Mouse (Mus musculus) adrenal gland, postnatal 36 days (tissue): Measurements from ENCODE around the gene Dync2li1. TPM values are rescaled to one million over a fixed set of nuclear protein-coding genes. Genes with fewer than 3 reads are reported as not detected.

ENCODE experiments used
- DNase-seq, 2 experiments: peaks; one replicate each; pipeline ENCODE4 v3.0.0; 2021; ENCODE audit warnings: mixed read lengths in 1 of 2
- total RNA-seq, 2 experiments: library from RNA; stranded (reverse); gene quantifications; 2 replicates each; pipeline ENCODE4 v1.2.3; 2021

The Dync2li1 gene
- total RNA-seq, 2 experiments from 2014 or later, result 23.9 to 43.4 TPM

GRCm38 (mm10) chr17:84682734-84683717 is 56.7 kb downstream of the Dync2li1 start, which contains the start of gene Abcg5:
Gene Abcg5 (minus strand): TSS chr17:84683011.
- DNase-seq, result no peak

- DNase-seq, result no peak
These were observed 58.0 kb downstream of the Dync2li1 start for GRCm38 (mm10) chr17:84684284-84684683.

- no peak for DNase-seq
These were observed 59.0 kb downstream of the Dync2li1 start for GRCm38 (mm10) chr17:84685286-84685685.

GRCm38 (mm10) chr17:84687994-84688393 is 61.7 kb downstream of the Dync2li1 start:
- DNase-seq, result no peak

GRCm38 (mm10) chr17:84688834-84689233 is 62.5 kb downstream of the Dync2li1 start:
- peak; percentile 69 to 83 for DNase-seq

GRCm38 (mm10) chr17:84689316-84689715 is 63.0 kb downstream of the Dync2li1 start:
- peak in 1 of 2 experiments; percentile 18 for DNase-seq

GRCm38 (mm10) chr17:84690111-84690510 is 63.8 kb downstream of the Dync2li1 start:
- DNase-seq, result no peak

- DNase-seq, result peak in 1 of 2 experiments; percentile 16
These were observed 67.4 kb downstream of the Dync2li1 start for GRCm38 (mm10) chr17:84693741-84694140.

- DNase-seq, result no peak
These were observed 70.2 kb downstream of the Dync2li1 start for GRCm38 (mm10) chr17:84696537-84696936.

GRCm38 (mm10) chr17:84698727-84699126 is 72.4 kb downstream of the Dync2li1 start:
- peak; percentile 44 to 58 for DNase-seq

Other genes starting within 250 kb of the Dync2li1 start
- 10 to 100 TPM; 15.6 to 20.3 TPM for gene Thada, start 160.3 kb upstream of the Dync2li1 start, total RNA-seq
- gene Plekhh2, start 114.6 kb upstream of the Dync2li1 start, total RNA-seq, result 1 to 10 TPM; 4.6 to 5.2 TPM
- gene Abcg8, start 49.8 kb downstream of the Dync2li1 start, total RNA-seq, result not detected
- not detected for gene Abcg5, start 56.5 kb downstream of the Dync2li1 start, total RNA-seq
- 10 to 100 TPM; 73.2 to 82.1 TPM for gene Lrpprc, start 164.3 kb downstream of the Dync2li1 start, total RNA-seq